Mouse (Mus musculus) ES-Bruce4 (cell line): ENCODE measurements at regions not wholly inside any gene's neighbourhood (a gene's known extent, or its start where the extent isn't known, plus 50 kb on each side); places are given as distances from the start of the nearest gene placed in this dataset.
"Not testable (repeated sequence)": the region's sequence is repeated elsewhere in the genome, so short reads cannot be mapped to it uniquely, and the experiment has no call there.

Experiments used
- H3K27ac ChIP-seq: 2 replicates; pipeline ENCODE4 v1.5.1; 2012; ENCODE audit warnings: low read length, inconsistent platforms; ENCODE audit not compliant: insufficient read depth
- H3K27me3 ChIP-seq: 2 replicates; pipeline ENCODE4 v1.6.1; 2012; ENCODE audit warnings: mild to moderate bottlenecking, low read length, inconsistent platforms; ENCODE audit not compliant: control insufficient read depth, poor library complexity, insufficient read depth, severe bottlenecking
- H3K36me3 ChIP-seq: 2 replicates; pipeline ENCODE4 v1.6.1; 2012; ENCODE audit warnings: inconsistent platforms, mild to moderate bottlenecking, low read length, moderate library complexity; ENCODE audit not compliant: control insufficient read depth, poor library complexity, insufficient read depth, severe bottlenecking
- H3K4me1 ChIP-seq: one replicate; pipeline ENCODE4 v1.8.1; 2011; ENCODE audit warnings: low read length; ENCODE audit not compliant: control insufficient read depth, insufficient read depth
- H3K4me3 ChIP-seq: 2 replicates; pipeline ENCODE4 v1.5.1; 2011; ENCODE audit warnings: low read depth, mild to moderate bottlenecking, low read length
- H3K9ac ChIP-seq: 2 replicates; pipeline ENCODE4 v1.6.1; 2012; ENCODE audit warnings: low read depth, mild to moderate bottlenecking, inconsistent platforms; ENCODE audit not compliant: poor library complexity, severe bottlenecking
- H3K9me3 ChIP-seq: replicated peaks from 2 replicates; pipeline ENCODE4 v1.6.1; 2012; ENCODE audit warnings: mild to moderate bottlenecking, low read length, inconsistent platforms; ENCODE audit not compliant: control insufficient read depth, poor library complexity, insufficient read depth, severe bottlenecking
- CTCF ChIP-seq: IDR thresholded peaks from one replicate; pipeline ENCODE4 v1.8.1; 2011; ENCODE audit warnings: low read depth, low read length
- EP300 ChIP-seq: IDR thresholded peaks from 2 replicates; pipeline ENCODE4 v1.6.1; 2011; ENCODE audit warnings: low read depth, low read length; ENCODE audit not compliant: insufficient read depth
- POLR2A ChIP-seq: IDR thresholded peaks from one replicate; pipeline ENCODE4 v1.8.1; 2011; ENCODE audit warnings: low read length; ENCODE audit not compliant: insufficient read depth

- Histone ChIP-seq H3K9me3 (no peaks in the 10 kb centered on the region), H3K36me3 (no peaks in the 10 kb centered on the region), H3K4me3 (no peak overlapping the region), H3K4me1 (no peaks in the 10 kb centered on the region), H3K9ac (no peak overlapping the region), H3K27me3 (no peaks in the 10 kb centered on the region; the same call in 1 of the 2 replicates), H3K27ac (no peak overlapping the region)
- TF ChIP-seq EP300 (no peak), CTCF (no peak), POLR2A (no peak)
Measured at GRCm38 (mm10) chr13:35598003-35598402, 61.6 kb upstream of the Cdyl start.

- Histone ChIP-seq H3K36me3 (no peaks in the 10 kb centered on the region), H3K9ac (no peak overlapping the region)
- TF ChIP-seq CTCF = no peak
- TF ChIP-seq EP300 = no peak
- no peak for TF ChIP-seq POLR2A
Measured at GRCm38 (mm10) chr13:35601560-35602135, 58.0 kb upstream of the Cdyl start.

GRCm38 (mm10) chr13:35603080-35603479 is 56.6 kb upstream of the Cdyl start:
- no peaks in the 10 kb centered on the region for H3K4me1 ChIP-seq
- no peaks in the 10 kb centered on the region; the same call in 1 of the 2 replicates for H3K27me3 ChIP-seq
- no peak overlapping the region for H3K9ac ChIP-seq
- H3K9me3 ChIP-seq = no peaks in the 10 kb centered on the region
- H3K27ac ChIP-seq = no peak overlapping the region
- no peak for TF ChIP-seq POLR2A
- TF ChIP-seq CTCF = no peak
- TF ChIP-seq EP300 = no peak
- H3K36me3 ChIP-seq = no peaks in the 10 kb centered on the region
- H3K4me3 ChIP-seq = no peak overlapping the region

More at GRCm38 (mm10) chr13:35601560-35602135, 58.0 kb upstream of the Cdyl start:
- Histone ChIP-seq H3K4me3 (no peak overlapping the region), H3K9me3 (no peaks in the 10 kb centered on the region), H3K27ac (no peak overlapping the region), H3K4me1 (no peaks in the 10 kb centered on the region), H3K27me3 (no peaks in the 10 kb centered on the region; the same call in 1 of the 2 replicates)

GRCm38 (mm10) chr13:35604061-35604460 is 55.6 kb upstream of the Cdyl start:
- no peak overlapping the region for H3K4me3 ChIP-seq
- no peaks in the 10 kb centered on the region for H3K9me3 ChIP-seq
- TF ChIP-seq POLR2A (no peak), EP300 (no peak), CTCF (no peak)
- no peaks in the 10 kb centered on the region for H3K4me1 ChIP-seq
- H3K27ac ChIP-seq = no peak overlapping the region
- H3K27me3 ChIP-seq = no peaks in the 10 kb centered on the region; the same call in 1 of the 2 replicates
- H3K36me3 ChIP-seq = no peaks in the 10 kb centered on the region
- H3K9ac ChIP-seq = no peak overlapping the region

- no peak for TF ChIP-seq CTCF
- Histone ChIP-seq H3K4me1 (no peaks in the 10 kb centered on the region), H3K9ac (no peak overlapping the region), H3K27me3 (no peaks in the 10 kb centered on the region), H3K36me3 (no peaks in the 10 kb centered on the region), H3K4me3 (no peak overlapping the region), H3K9me3 (no peaks in the 10 kb centered on the region), H3K27ac (no peak overlapping the region)
Measured at GRCm38 (mm10) chr13:35604765-35605164, 54.9 kb upstream of the Cdyl start.

GRCm38 (mm10) chr13:35606857-35607561 is 52.6 kb upstream of the Cdyl start:
- not testable (repeated sequence) for H3K9ac ChIP-seq, H3K27me3 ChIP-seq, H3K27ac ChIP-seq, H3K4me1 ChIP-seq, H3K36me3 ChIP-seq, H3K9me3 ChIP-seq, H3K4me3 ChIP-seq
